Mouse (Mus musculus) naive thymus-derived CD4-positive, alpha-beta T cell, adult 2 months (primary cell): Measurements from ENCODE around the gene Ifrd2.

ENCODE experiments used
- DNase-seq: peaks from one replicate; pipeline ENCODE4 v3.0.0-alpha.2; 2011; ENCODE audit warnings: low read depth

Gene Ifrd2

GRCm38 (mm10) chr9:107586974-107587832 is at the start of gene Ifrd2:
TSS of gene Ifrd2 (plus strand) at chr9:107587642.
- peak; percentile 98 for DNase-seq

DNA sequence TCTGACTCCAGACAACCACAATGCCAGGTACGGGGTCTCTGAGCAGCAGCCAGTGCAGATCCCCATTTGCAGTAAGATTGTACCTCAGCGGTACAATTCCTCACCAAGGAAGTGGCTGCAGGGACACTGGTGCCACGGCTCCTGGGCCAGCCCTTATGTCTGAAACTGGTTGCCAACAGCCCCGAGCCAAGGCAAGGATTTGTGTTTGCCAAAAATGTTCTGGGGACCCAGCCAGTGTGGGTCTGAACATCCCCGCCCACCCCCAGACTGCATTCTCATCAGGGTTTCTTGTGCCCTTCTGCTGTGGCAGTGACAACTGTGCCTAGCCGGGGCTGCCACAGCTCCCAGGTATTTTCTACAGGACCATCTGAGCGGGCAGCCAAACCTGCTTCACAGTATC is 49.2 kb upstream of the Ifrd2 start:
- DNase-seq = no peak

DNA sequence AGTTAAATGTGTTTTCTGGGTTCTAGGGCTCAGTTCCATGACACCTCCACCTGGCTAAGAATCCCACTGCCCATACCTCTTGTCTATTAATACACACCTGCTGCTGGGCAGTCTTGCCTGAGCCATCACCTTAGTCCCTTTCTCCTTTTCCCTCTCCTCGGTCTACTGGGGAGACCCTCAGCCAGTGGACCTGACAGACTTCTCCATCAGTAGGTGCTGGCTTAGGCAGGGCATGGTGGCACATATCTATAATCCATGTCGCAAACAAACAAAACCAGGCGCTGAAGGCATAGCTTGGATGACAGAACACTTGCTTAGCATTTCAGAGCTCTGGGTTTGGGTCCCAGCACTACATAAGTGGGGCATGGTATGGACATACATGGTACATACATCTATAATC is 48.7 kb upstream of the Ifrd2 start:
- no peak for DNase-seq

DNA sequence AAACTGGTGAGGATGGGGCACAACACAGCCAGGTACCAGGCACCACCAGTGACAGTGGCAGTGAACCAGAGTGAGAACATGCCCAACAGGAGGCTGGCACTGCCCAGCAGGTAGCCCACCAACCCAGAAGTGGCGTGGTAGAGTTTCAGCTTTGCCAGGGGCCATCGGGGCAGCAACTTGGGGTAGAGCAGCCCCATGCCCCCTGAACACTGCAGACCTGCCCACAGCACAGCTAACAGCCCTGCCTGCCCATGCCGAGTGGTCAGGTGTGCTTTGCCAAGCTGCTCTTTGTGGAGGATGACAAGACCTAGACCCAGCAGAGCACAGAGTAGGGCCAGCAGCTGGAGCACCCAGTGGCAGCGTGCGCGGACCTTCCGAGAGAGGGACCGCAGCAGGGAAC is 47.5 kb upstream of the Ifrd2 start:
- DNase-seq = no peak

- no peak for DNase-seq
Measured at GRCm38 (mm10) chr9:107540420-107540819, 47.0 kb upstream of the Ifrd2 start.

DNA sequence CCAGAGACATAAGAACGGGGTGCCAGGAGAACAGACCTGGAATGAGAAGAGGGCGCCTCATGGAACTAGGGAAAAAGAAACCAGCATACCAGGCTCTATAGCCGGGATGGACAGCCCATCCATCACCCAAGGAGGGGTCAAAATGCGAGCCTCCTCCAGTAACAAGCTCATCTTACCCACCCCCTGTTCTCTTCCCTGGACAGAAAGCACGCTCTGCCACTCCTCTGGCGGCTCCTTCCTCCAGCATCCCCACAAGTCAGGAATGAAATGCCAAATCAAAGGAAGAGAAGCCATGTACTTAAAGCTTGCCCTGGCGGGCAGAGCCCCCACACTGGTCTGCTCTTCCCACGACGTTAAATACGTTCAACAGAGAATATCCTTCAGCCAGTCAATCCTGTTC is 46.4 kb upstream of the Ifrd2 start:
- no peak for DNase-seq

DNA sequence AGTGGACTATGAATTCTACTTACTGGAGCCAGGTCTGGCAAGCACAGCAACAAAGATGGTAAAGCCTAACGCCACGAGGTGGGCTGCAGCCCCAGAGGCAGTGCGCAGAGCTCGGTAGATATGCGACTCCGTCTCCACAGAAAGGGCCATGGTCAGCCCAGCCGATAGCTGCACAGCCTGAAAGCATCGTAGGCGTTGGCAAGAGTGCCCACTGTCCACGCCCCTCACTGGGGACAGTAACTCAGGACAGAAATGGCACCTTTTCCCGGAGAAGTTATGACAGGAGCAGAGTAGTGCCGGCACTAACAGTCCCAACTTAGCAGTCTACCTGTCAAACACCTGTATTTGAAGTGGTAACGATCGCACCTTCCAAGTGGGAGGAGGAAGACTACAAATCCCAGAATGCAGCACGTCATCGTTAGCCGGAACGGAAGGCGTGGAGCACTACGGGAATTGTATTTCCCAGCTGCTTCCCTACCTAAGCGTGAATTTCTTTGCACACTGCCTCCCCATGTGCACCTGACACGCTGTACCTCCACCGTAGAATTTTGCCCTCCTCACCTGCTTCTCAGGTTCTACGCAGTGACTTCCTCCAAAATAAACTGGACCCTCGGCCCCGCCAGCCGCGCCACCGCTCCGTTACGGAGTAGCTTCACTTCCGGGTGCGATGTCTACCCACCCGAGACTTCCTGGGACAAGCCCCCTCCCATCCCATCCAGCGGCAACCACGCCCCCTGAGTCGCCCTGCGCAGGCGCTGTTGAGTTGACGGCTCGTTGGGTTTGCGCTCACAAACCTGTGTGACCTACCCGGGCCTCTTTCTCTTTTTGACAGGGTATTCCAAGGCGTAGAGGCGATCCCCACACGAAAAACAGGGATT is 45.7 kb upstream of the Ifrd2 start, which contains the start of the genes Cyb561d2 and Nprl2:
Gene Cyb561d2 (minus strand): TSS at position 720 of the 878 bp plus-strand sequence.
Gene Nprl2 (plus strand): TSS at position 753 of the 878 bp plus-strand sequence.
- DNase-seq = peak; percentile 97

DNA sequence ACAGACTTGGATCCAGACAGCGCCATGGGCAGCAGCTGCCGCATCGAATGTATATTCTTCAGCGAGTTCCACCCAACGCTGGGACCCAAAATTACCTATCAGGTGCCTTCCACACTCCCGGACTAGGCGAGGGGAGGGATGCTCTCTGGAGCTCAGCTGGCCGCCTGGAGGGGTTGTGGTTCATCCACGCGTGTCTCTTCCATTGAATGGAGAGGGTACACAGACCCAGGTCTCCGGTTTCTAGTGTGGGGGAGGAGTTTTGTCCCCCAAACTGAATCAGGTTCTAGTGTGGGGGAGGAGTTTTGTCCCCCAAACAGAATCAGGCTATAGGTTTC is 45.1 kb upstream of the Ifrd2 start:
- no peak for DNase-seq

DNA sequence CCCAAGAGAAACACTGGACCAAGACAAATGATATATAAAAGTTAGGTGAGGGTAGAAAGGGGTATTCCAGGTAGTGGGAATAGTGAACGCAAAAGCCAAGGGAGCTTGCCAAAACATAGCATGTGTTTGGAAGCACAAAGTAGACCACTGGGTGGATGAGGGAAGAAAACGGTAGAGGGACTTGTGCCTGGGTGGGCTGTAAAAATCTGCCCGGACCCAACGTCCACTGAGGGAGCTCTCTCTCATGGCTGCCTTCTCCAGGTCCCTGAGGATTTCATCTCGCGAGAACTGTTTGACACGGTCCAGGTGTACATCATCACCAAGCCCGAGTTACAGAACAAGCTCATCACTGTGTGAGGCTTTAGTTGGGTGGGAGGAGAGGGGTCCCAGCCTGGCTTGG is 44.7 kb upstream of the Ifrd2 start:
- DNase-seq = no peak

GRCm38 (mm10) chr9:107543299-107543698 is 44.1 kb upstream of the Ifrd2 start:
- DNase-seq = no peak

- no peak for DNase-seq
Measured at GRCm38 (mm10) chr9:107544196-107544700, 43.2 kb upstream of the Ifrd2 start.

DNA sequence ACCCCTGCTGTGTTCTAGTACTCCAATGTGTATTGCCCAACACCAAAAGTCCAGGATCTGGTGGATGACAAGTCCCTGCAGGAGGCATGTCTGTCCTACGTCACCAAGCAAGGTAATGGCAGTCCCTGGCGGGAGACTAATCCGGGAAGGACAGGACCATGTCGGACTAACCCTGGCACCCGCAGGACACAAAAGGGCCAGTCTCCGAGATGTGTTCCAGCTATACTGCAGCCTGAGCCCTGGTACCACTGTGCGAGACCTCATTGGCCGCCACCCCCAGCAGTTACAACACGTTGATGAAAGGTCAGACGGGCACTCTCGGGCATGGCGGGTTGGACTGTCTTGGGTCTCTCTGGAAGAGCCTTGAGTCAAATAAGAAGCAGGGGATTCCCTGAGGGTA is 42.7 kb upstream of the Ifrd2 start:
- no peak for DNase-seq

GRCm38 (mm10) chr9:107545199-107545598 is 42.2 kb upstream of the Ifrd2 start:
- no peak for DNase-seq

DNA sequence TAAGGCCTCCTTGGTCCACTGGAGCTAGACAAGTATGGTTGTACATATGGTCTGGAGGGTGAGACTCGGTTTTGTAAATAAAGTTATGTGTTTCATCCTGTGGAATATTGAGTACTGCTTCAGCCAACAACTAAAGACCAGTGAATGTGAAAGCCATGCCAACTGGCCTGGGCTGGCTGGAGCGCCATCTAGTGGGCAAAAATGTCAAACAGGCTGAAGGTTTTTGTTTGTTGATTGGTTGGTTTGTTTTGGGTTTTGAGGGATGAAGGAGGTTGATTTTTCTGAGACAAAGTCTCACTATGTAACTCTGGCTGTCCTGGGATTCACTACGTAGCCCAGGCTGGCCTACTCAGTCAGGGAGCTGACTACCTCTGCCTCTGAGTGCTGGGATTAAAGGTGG is 41.8 kb upstream of the Ifrd2 start:
- DNase-seq = peak; percentile 90

DNA sequence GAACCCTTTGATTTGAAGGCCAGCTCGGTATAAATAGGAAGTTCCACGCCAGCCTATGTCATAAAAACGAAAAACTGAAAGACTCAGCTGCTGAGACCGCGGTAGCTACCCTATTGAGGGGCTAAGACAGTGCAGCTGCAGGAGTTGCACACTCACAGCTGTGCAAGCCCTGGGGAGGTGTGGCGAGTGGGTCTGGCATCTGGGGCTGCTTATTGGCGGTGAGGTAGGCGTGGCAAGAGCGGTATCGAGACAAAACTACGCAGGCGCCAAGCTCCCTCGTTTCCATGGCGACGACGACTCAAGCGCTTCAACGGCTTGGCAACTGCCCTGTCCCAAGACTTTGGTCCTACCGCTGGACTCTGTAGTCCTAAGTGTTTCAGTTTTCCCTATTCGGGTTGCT is 40.4 kb upstream of the Ifrd2 start, which contains the start of gene Zmynd10:
Gene Zmynd10 (plus strand): TSS at position 273 of the 400 bp plus-strand sequence.
- peak; percentile 90 for DNase-seq

DNA sequence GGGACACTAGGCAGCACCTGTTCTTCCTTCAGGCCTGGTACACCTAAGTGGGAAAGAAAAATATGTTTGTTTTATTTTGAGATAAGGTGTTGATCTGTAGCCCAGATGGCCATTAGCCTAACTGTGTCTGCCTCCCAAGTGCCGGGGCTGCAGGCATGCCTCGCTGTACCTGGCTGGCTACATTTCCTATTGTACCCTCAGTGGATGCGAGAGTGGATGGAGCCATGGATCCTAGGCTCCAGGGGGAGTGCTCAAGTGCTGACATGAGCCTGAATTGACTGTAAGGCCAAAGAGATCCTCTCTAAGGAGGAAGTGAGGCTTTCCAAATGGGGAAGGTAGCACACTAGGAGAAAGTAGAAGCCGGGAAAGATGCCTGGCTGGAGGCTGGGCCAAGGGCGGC is 39.5 kb upstream of the Ifrd2 start:
- DNase-seq = no peak

DNA sequence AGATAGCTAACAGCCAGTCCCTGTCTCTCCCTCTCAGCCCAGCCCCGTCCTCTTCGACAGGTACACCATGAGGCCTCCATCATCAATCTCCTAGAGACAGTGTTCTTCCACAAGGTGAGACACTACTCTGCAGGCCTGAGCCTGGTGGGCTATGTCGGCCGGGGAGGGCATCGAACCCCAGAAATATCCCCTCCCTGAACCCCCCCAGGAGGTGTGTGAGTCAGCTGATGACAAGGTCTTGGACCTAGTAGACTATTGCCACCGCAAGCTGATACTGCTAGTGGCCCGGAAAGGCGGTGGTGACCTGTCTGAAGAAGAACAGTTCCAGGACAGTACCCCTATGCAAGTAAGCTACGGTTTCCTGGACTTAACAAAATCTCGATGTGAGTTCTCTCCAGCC is 38.6 kb upstream of the Ifrd2 start:
- DNase-seq = no peak

DNA sequence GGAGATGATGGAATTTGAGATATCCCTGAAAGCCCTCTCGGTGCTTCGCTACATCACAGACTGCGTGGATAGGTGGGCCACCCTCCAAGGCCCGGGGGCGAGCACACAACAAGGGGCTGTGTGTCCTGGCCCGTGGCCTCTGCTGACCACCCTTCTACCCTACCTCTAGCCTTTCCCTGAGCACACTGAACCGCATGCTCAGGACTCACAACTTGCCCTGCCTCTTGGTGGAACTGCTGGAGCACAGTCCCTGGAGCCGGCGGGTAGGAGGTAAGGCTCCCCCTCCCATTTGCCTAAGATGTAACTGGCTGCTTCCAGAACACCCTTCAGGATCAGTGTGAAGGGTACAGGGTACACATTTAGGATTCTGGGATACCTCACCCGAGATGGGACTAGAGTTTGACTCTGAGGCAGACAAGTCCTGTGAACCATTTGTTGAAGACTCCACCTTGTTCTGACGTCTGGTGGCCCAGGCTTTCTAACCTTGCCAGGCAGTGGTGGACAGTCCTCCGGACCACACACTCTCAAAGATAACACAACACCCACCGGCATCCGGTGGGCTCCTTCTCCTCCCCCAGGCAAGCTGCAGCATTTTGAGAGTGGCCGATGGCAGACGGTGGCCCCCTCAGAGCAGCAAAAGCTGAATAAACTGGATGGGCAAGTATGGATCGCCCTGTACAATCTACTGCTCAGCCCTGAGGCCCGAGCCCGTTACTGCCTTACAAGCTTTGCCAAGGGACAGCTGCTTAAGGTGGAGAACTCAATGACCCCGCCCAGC is 38.0 kb upstream of the Ifrd2 start:
- DNase-seq = no peak

GRCm38 (mm10) chr9:107550491-107551116 is 36.8 kb upstream of the Ifrd2 start:
- DNase-seq = no peak

DNA sequence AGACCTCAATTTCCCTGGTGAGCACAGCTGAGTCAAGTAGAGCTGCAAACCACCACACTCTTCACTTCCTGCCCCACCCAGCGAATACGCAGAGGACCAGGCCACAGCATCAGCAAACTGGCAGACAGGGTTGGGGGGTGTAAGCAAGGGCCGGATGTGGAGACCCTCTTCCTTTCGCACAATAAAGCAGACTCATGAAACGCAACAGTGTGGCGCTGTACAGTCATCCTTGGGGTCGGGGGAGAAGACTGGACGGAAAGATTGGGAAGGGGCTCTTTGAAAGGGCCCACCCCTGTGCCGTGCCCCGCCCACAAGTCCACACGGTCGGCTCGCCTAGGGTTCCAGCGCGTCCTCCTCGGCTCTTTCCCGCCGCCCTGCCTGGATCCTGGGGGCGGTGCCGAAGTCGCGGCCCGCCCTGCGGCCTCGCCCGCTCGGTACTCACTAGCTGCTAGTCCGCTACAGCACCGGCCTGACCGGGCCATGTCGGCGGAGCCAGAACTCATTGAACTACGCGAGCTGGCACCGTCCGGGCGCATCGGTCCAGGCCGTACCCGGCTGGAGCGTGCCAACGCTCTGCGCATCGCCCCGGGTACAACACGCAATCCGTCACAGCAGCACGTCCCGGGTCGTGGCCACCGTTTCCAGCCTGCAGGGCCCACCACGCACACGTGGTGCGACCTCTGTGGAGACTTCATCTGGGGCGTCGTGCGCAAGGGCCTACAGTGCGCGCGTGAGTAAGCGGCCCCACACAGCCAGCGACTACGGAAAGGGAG is 36.1 kb upstream of the Ifrd2 start, which contains the start of gene Rassf1:
Gene Rassf1 (plus strand): TSS at position 439 of the 773 bp plus-strand sequence.
- peak; percentile 88 for DNase-seq
